Mouse (Mus musculus) thymus, adult 18-20 months (tissue): ENCODE results near the gene Gpa33.

ENCODE experiments used
- DNase-seq, 2 experiments: peaks; one replicate each; pipeline ENCODE4 v3.0.0; 2022; ENCODE audit warnings: mixed read lengths in 2 of 2

Gene Gpa33

GRCm38 (mm10) chr1:166165159-166165558, 35.1 kb downstream of the Gpa33 start:
- DNase-seq: no peak

GRCm38 (mm10) chr1:166167405-166167804, 37.4 kb downstream of the Gpa33 start:
- no peak for DNase-seq

GRCm38 (mm10) chr1:166168017-166168416, 38.0 kb downstream of the Gpa33 start:
- DNase-seq: no peak

GRCm38 (mm10) chr1:166169713-166170112, 39.7 kb downstream of the Gpa33 start:
- DNase-seq: no peak

GRCm38 (mm10) chr1:166170852-166171251, 40.8 kb downstream of the Gpa33 start:
- DNase-seq: no peak

- DNase-seq: no peak
Measured at GRCm38 (mm10) chr1:166172992-166173391, 43.0 kb downstream of the Gpa33 start.

GRCm38 (mm10) chr1:166173621-166174020, 43.6 kb downstream of the Gpa33 start:
- DNase-seq: no peak

- no peak for DNase-seq
Measured at GRCm38 (mm10) chr1:166181510-166181909, 51.5 kb downstream of the Gpa33 start.

- DNase-seq: no peak
Measured at GRCm38 (mm10) chr1:166182952-166183627, 53.1 kb downstream of the Gpa33 start.

GRCm38 (mm10) chr1:166184391-166185229, 54.6 kb downstream of the Gpa33 start:
- DNase-seq: no peak

- DNase-seq: no peak
Measured at GRCm38 (mm10) chr1:166185357-166185756, 55.3 kb downstream of the Gpa33 start.

GRCm38 (mm10) chr1:166189821-166190220, 59.8 kb downstream of the Gpa33 start:
- no peak for DNase-seq

GRCm38 (mm10) chr1:166204171-166204570, 74.1 kb downstream of the Gpa33 start:
- no peak for DNase-seq

- DNase-seq: no peak
Measured at GRCm38 (mm10) chr1:166205159-166205558, 75.1 kb downstream of the Gpa33 start.

- no peak for DNase-seq
Measured at GRCm38 (mm10) chr1:166209371-166209770, 79.3 kb downstream of the Gpa33 start.

- DNase-seq: no peak
Measured at GRCm38 (mm10) chr1:166214181-166214580, 84.1 kb downstream of the Gpa33 start.
